Mouse (Mus musculus) ES-E14 (cell line): Measurements from ENCODE around the gene Prelid1. TPM values are rescaled to one million over a fixed set of nuclear protein-coding genes. Genes with fewer than 3 reads are reported as not detected.

Experiments
- DNase-seq: peaks from one replicate; pipeline ENCODE4 v3.0.0-alpha.2; 2013; ENCODE audit warnings: low read depth, low spot score
- H3K27ac ChIP-seq: 2 replicates; pipeline ENCODE4 v1.5.1; 2012; ENCODE audit warnings: low read depth, mild to moderate bottlenecking, low read length, moderate library complexity, mixed read lengths; ENCODE audit not compliant: poor library complexity, insufficient read depth, severe bottlenecking
- H3K36me3 ChIP-seq: 2 replicates; pipeline ENCODE4 v1.6.1; 2012; ENCODE audit warnings: mild to moderate bottlenecking, low read length, moderate library complexity, mixed read lengths; ENCODE audit not compliant: control insufficient read depth, poor library complexity, insufficient read depth, severe bottlenecking
- H3K4me1 ChIP-seq, 2 experiments: fragments of 150-350 bp in 1 of 2; sonication (generic) in 1 of 2; 2 replicates each; pipeline ENCODE4 v1.6.1; 2012; ENCODE audit warnings: low read length in 2 of 2, mild to moderate bottlenecking in 1 of 2, mixed read lengths in 1 of 2; ENCODE audit not compliant: control insufficient read depth in 2 of 2, insufficient read depth in 2 of 2, poor library complexity in 1 of 2
- H3K4me3 ChIP-seq, 2 experiments: fragments of 150-350 bp in 1 of 2; sonication (generic) in 1 of 2; 2 replicates each; pipeline ENCODE4 v1.5.1; 2012; ENCODE audit warnings: low read length in 2 of 2, low read depth in 1 of 2, mild to moderate bottlenecking in 1 of 2, mixed read lengths in 1 of 2; ENCODE audit not compliant: insufficient read depth in 1 of 2, poor library complexity in 1 of 2, severe bottlenecking in 1 of 2
- H3K9ac ChIP-seq: 2 replicates; pipeline ENCODE4 v1.6.1; 2012; ENCODE audit warnings: low read depth, mild to moderate bottlenecking, low read length, mixed read lengths; ENCODE audit not compliant: poor library complexity, insufficient read depth, severe bottlenecking
- H3K9me3 ChIP-seq: fragments of 150-350 bp; sonication (generic); 2 replicates; pipeline ENCODE4 v1.6.1; 2012; ENCODE audit warnings: low read depth, mild to moderate bottlenecking, low read length; ENCODE audit not compliant: control insufficient read depth, insufficient read depth
- CHD2 ChIP-seq: IDR thresholded peaks from 2 replicates; pipeline ENCODE4 v1.6.1; 2014; ENCODE audit warnings: mild to moderate bottlenecking, low read depth, low read length, inconsistent platforms
- HCFC1 ChIP-seq: IDR thresholded peaks from 2 replicates; pipeline ENCODE4 v1.6.1; 2012; ENCODE audit warnings: low read length, inconsistent platforms, borderline replicate concordance; ENCODE audit not compliant: insufficient read depth
- MAFK ChIP-seq: IDR thresholded peaks from 2 replicates; pipeline ENCODE4 v1.6.1; 2014; ENCODE audit warnings: mild to moderate bottlenecking, low read depth, low read length, inconsistent platforms; ENCODE audit not compliant: insufficient read depth
- ZC3H11A ChIP-seq: IDR thresholded peaks from 2 replicates; pipeline ENCODE4 v1.6.1; 2012; ENCODE audit warnings: low read depth, mild to moderate bottlenecking, inconsistent platforms, low read length, borderline replicate concordance
- ZNF384 ChIP-seq: IDR thresholded peaks from 2 replicates; pipeline ENCODE4 v1.6.1; 2012; ENCODE audit warnings: low read depth, low read length, inconsistent platforms
- in situ Hi-C, 2 experiments: fragments of 600-800 bp; cut with MboI; formaldehyde crosslinking; loops; one replicate each; pipeline ENCODE4 v1.15.1; 2025; ENCODE audit warnings: low sequenced_read_pairs in 2 of 2, inconsistent platforms in 1 of 2; ENCODE audit not compliant: unreplicated experiment in 2 of 2
- total RNA-seq: library from RNA; depleted of rRNA; stranded (reverse); fragments of 300-350 nt; gene quantifications from 2 replicates; pipeline ENCODE4 v1.2.3, GENCODE M21; 2012

Prelid1 gene
- total RNA-seq, 1 experiment: 217 TPM

DNA sequence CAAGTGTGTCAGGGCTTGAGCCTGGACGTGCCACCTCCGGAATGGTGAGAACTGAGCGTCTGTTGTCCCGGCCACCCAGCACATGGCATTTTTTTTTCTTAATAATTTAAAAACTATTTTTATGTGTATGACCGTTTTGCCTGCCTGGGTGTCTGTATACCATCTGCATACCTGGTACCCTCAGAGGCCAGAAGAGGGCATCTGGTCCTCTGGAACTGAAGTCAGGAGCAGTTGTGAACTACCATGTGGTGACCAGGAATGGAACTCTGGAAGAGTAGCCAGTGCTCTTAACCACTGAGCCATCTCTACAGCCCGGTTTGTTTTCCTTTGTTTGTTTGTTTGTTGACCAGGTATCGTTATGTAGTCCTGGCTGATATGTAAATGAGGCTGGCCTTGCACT, 48.1 kb downstream of the Prelid1 start:
- no peaks in the 10 kb centered on the region for H3K9me3 ChIP-seq
- H3K9ac ChIP-seq: no peak overlapping the region
- no peak overlapping the region for H3K4me3 ChIP-seq
- H3K4me1 ChIP-seq: peaks cover under 1 to 2% of the 10 kb centered on the region in 2 experiments; a peak in 2 of 4 replicates
- TF ChIP-seq HCFC1 (no peak), ZC3H11A (no peak), ZNF384 (no peak), MAFK (no peak), CHD2 (no peak)
- in situ Hi-C loops: no loop called here
- H3K27ac ChIP-seq: no peak overlapping the region
- DNase-seq: no peak
- H3K36me3 ChIP-seq: no peaks in the 10 kb centered on the region

DNA sequence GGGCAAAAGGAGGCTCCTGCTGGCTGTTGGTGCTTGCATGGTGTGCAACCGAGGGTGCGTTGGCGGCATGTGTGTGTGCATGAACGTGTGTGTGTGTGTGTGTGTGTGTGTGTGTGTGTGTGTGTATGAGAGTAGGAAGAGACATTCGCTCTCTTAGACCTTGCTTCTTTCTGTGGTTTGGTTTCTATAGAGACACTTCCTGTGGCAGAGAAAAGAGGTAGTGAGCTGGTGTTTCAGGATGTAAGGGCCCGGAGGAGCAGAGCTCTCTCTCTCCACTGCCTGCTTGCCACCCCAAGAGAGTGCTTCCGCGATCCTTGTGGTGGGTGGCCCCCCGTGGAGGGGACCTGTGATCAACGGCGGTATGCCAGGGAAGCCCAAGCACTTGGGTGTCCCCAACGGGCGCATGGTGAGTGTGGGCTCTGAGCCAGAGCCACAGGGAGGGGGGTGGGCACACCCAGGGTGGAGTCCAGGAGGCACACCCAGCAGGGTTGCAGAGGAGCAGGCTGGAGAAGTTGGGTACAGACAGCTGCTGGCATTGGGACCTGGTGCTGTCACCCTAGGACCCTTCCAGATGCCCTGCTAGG, 49.3 kb downstream of the Prelid1 start, which contains the start of gene Rgs14:
Rgs14 (plus strand) TSS at position 202 of the 584 bp plus-strand sequence.
- TF ChIP-seq ZNF384: no peak
- TF ChIP-seq MAFK: no peak
- TF ChIP-seq HCFC1: no peak
- in situ Hi-C loops: no loop called here
- no peak for DNase-seq
- H3K36me3 ChIP-seq: no peaks in the 10 kb centered on the region
- no peaks in the 10 kb centered on the region for H3K9me3 ChIP-seq
- no peak within 1 kb of the TSS for H3K9ac ChIP-seq
- no peak within 1 kb of the TSS for H3K27ac ChIP-seq
- peaks cover 0 to 2% of the 10 kb centered on the region in 2 experiments; a peak in 1 of 4 replicates for H3K4me1 ChIP-seq
- no peak within 1 kb of the TSS for H3K4me3 ChIP-seq

DNA sequence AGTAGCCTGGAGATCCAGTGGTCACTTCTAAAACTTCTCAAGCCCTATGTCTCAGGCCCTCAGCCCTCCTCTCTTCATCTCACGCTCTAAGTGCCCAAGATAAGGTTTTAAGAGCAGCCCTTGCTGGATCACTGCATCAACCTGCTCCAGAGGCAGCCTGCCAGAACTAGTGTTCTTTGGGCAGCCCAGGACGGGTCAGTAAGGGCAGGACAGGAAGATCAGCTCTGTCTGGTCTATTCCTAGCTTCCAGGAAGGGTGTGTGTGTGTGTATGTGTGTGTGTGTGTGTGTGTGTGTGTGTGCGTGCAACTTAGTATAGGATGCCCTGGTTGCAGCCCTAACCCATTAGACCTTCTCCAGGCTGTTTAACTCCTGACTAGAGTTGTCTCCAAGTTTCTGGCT, 49.9 kb downstream of the Prelid1 start:
- Histone ChIP-seq H3K9ac (no peak overlapping the region), H3K9me3 (no peaks in the 10 kb centered on the region), H3K36me3 (no peaks in the 10 kb centered on the region), H3K27ac (no peak overlapping the region), H3K4me1 (peaks cover 0 to 2% of the 10 kb centered on the region in 2 experiments; a peak in 1 of 4 replicates), H3K4me3 (no peak overlapping the region)
- in situ Hi-C loops: no loop called here
- no peak for TF ChIP-seq ZC3H11A
- TF ChIP-seq CHD2: no peak
- no peak for TF ChIP-seq HCFC1
- TF ChIP-seq MAFK: no peak
- no peak for TF ChIP-seq ZNF384
- DNase-seq: no peak

DNA sequence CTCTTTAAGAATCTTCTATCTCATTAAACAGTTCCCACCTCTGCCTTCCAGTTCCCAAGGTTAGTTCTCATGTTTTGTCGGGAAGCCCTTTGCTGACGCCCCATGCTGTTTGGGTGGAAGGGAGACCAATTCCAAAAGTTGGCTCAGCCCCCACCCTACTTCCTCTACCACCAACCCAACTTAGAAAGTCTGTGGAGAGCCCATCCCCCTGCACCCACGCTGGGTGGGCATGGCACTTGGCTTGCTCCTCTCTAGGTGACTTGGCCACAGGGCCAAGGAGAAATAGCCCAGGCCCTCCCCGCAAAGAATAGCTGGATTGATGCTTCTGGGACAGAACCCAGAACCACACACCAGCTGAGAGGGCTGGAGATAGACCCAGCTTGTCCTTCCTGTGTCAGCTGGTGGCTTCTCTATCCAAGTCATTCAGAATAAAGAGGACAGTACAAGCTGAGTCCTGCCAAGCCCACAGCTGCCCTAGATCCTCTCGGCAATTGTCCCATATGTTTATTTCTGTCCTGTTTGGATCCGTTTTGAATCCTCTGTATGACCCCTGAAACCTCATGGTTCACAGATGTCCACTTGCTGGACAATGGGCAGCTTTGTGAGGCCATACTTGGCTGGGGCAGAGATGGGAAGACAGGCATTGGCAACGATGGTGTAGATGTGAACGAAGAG, 50.8 kb downstream of the Prelid1 start:
- no peak overlapping the region for H3K4me3 ChIP-seq
- H3K4me1 ChIP-seq: peaks cover 0 to 2% of the 10 kb centered on the region in 2 experiments; a peak in 1 of 4 replicates
- no peaks in the 10 kb centered on the region for H3K36me3 ChIP-seq
- DNase-seq: no peak
- H3K27ac ChIP-seq: no peak overlapping the region
- H3K9ac ChIP-seq: no peak overlapping the region
- in situ Hi-C loops: no loop called here
- no peak for TF ChIP-seq ZC3H11A
- TF ChIP-seq HCFC1: no peak
- no peak for TF ChIP-seq MAFK
- no peak for TF ChIP-seq CHD2
- no peak for TF ChIP-seq ZNF384
- no peaks in the 10 kb centered on the region for H3K9me3 ChIP-seq
